Mouse (Mus musculus) right cerebral cortex, adult 2 months (tissue): ENCODE results near the gene Akap12.

Experiments
- DNase-seq, 2 experiments: peaks; one replicate each; pipeline ENCODE4 v3.0.0; 2021 to 2022; ENCODE audit warnings: low spot score in 2 of 2

Gene Akap12

GRCm38 (mm10) chr10:4284781-4285180, 18.6 kb downstream of the Akap12 start:
- DNase-seq: no peak

- no peak for DNase-seq
These were observed 19.6 kb downstream of the Akap12 start for GRCm38 (mm10) chr10:4285752-4286151.

- DNase-seq: no peak
These were observed 23.0 kb downstream of the Akap12 start for GRCm38 (mm10) chr10:4289171-4289570.

GRCm38 (mm10) chr10:4289636-4290035, 23.5 kb downstream of the Akap12 start:
- no peak for DNase-seq

GRCm38 (mm10) chr10:4290145-4290544, 24.0 kb downstream of the Akap12 start:
- DNase-seq: no peak

GRCm38 (mm10) chr10:4290561-4290960, 24.4 kb downstream of the Akap12 start:
- DNase-seq: no peak

- no peak for DNase-seq
These were observed 27.2 kb downstream of the Akap12 start for GRCm38 (mm10) chr10:4293418-4293817.

GRCm38 (mm10) chr10:4303558-4303957, 37.4 kb downstream of the Akap12 start:
- no peak for DNase-seq

- DNase-seq: no peak
These were observed 57.7 kb downstream of the Akap12 start for GRCm38 (mm10) chr10:4323885-4324284.

GRCm38 (mm10) chr10:4325562-4325961, 59.4 kb downstream of the Akap12 start:
- DNase-seq: no peak

- no peak for DNase-seq
These were observed 61.5 kb downstream of the Akap12 start for GRCm38 (mm10) chr10:4327716-4328115.

- DNase-seq: no peak
These were observed 66.2 kb downstream of the Akap12 start for GRCm38 (mm10) chr10:4332228-4332979.

- peak; percentile 58 to 61 for DNase-seq
These were observed 67.1 kb downstream of the Akap12 start for GRCm38 (mm10) chr10:4333319-4333718.

- peak; percentile 33 to 60 for DNase-seq
These were observed 68.0 kb downstream of the Akap12 start for GRCm38 (mm10) chr10:4334039-4334683.

- no peak for DNase-seq
These were observed 72.8 kb downstream of the Akap12 start for GRCm38 (mm10) chr10:4338863-4339461.

- DNase-seq: peak in 1 of 2 experiments; percentile 31
These were observed 75.2 kb downstream of the Akap12 start for GRCm38 (mm10) chr10:4341430-4341829.

- peak; percentile 87 to 90 for DNase-seq
These were observed 80.4 kb downstream of the Akap12 start for GRCm38 (mm10) chr10:4346489-4347135.

- no peak for DNase-seq
These were observed 80.9 kb downstream of the Akap12 start for GRCm38 (mm10) chr10:4347136-4347492.

GRCm38 (mm10) chr10:4347591-4347990, 81.4 kb downstream of the Akap12 start:
- DNase-seq: no peak

- no peak for DNase-seq
These were observed 88.4 kb downstream of the Akap12 start for GRCm38 (mm10) chr10:4354371-4355260.

- no peak for DNase-seq
These were observed 89.8 kb downstream of the Akap12 start for GRCm38 (mm10) chr10:4355882-4356451.
